Mouse (Mus musculus): ENCODE data around the gene Larp1.
A peak's percentile ranks its signal among the peaks of the same experiment; 100 is the strongest.
"Not testable (repeated sequence)": the region's sequence is repeated elsewhere in the genome, so short reads cannot be mapped to it uniquely, and the experiment has no call there.

Gene Larp1

DNA sequence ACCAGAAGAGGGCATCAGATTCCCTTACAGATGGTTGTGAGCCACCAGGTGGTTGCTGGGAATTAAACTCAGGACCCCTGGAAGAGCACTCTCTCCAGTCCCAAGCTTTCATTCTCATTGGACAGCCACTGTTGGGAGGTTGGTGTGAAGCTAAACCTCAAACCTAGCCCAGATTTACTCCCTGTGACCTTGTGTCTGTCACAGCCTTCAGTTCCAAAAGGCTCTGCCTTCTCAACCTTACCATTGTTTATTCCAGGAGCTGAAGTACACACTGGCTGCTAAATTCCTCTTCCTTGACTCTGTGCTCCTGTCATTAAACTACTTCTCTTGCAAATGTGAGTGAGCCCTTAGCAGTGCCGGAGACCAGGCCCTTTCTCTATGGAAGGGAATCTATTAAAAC lies 20.1 kb downstream of the Larp1 start:
- DNase-seq (ENCODE audit: low spot score), result no peak

DNA sequence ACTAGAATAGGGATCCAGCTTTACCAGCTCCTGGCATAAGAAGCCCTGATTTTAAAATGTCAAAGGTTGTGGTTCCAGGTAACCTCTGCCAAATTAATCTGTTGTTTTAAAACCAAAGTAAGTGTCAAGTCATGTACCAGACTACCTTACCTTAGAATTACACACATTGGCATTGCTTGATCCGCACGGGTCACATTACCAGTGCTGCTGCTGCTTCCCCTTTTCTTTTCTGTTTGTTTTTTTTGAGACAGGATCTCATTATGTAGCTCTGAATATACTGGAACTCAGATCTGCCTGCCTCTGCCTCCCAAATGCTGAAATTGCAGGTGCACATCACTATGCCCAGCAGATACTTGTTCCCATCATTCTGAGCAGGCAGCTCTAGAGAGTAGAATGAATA lies 21.0 kb downstream of the Larp1 start:
- DNase-seq (ENCODE audit: low spot score), result no peak

DNA sequence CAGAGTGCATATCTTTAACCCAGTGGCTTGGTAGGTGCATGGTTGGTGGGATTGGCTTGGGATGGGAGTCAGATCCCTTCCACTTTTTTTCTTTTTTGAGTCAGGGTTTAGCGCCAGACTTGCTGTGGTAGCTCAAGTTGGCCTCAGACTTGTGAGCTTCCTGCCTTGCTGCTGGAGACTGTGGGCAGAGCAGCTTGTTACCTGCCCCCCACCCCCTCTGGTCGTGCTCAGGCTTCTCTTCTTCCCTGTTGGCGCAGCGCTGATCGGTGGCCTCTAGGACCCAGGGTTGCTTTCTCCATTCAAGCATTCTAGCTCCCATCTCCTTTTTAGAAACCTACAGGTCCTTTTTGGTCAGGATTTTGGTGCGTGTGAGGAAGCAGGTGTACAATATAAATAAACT lies 22.3 kb downstream of the Larp1 start:
- no peak for DNase-seq (ENCODE audit: low spot score)

DNA sequence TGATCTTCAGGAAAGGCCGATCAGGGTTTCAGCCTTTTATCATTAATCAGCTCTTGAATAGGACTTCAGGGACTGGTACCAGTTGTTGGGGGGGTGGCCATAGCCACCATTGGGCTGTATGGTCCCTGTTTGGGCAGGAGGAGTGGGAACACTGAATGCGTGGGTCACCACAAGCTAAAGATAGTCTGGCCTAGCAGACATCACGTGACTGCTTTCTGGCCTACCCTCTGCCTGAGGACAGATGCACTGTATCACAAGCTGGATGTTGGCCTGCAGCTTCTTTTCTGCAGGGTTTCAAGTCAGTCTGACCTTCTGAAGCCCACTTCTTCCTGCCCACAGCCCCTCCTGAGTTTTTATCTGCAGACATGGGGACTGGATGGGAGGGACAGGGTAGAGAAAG lies 24.8 kb downstream of the Larp1 start:
- no peak for DNase-seq (ENCODE audit: low spot score)

DNA sequence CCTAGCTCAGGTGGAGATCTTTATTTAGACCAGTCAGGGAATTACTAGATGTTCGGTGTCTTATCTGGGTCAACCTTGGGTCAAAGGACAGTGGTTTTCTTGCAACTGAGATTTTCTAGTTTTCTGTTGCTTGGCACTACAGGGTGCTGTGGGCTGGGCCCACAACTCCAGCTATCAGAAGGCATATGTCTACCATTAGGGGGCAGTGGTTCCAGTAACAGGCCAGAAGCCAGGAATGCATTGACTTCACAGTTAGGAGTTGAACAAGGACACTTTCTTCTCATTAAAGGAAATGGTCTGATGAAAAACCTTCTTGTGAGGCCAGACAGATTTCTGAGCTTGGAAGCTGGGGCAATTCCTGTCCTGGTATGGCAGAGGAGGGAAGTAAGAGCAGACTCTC lies 30.2 kb downstream of the Larp1 start:
- DNase-seq (ENCODE audit: low spot score), result no peak

DNA sequence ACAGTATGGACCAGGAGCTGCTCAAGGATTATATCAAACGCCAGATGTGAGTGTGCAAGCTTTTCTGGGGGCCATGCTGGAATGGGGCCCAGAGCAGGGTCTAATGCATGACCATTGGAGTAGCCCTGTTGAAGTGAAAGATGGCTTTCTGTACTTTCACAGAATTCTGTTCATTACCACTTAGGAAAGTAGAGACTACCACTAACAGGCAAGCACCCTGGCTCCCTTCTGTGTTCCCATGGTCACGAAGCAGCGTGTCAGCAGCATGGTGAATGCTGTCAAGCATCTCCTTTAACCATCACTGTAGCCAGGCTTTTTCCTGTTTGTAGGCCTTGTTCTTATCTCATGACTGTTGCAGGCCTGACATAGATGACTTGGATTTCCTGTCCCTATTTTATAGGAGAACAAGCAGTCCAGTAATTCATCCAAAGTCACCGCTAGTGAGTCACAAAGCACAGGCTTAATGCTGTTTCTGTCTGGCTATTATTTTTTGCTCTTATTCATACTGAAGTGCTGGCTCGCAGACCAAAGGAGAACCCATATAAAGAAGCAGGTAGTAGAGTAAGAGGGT lies 34.1 kb downstream of the Larp1 start:
- DNase-seq (ENCODE audit: low spot score), result no peak

DNA sequence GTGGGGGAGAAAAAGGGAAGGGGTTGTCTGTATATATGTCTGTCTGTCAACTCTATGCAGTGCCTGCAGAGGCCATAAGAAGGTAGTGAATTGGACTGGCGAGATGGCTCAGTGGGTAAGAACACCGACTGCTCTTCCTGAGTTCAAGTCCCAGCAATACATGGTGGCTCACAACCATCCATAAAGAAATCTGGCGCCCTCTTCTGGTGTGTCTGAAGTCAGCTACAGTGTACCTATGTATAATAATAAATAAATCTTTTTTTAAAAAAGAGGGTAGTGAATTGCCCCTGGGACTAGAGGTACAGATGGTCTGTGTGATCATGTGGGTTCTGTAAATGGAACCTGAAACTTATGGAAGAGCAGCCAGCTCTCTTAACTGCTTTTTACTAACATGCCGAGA lies 37.6 kb downstream of the Larp1 start:
- DNase-seq (ENCODE audit: low spot score), result no peak

DNA sequence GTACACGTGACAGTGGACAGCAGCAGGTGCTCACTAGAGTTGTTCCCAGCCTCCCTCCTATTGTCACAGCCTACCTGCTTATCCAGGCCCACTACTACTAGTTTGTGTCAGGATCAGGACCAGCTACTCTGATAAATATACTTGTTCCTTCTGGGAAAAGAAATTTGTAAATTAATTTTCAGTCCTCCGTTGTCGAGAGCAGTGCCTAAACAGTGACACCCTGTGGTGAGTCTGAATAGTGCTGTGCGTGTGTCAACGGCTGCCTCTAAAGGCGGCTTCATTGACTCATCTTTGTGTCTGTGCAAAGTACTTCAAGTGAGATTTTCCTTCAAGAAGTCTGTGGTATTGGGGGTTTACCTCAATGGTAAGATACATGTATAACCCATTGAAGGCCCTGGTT lies 48.6 kb downstream of the Larp1 start:
- peak; percentile 60 for DNase-seq (ENCODE audit: low spot score)

DNA sequence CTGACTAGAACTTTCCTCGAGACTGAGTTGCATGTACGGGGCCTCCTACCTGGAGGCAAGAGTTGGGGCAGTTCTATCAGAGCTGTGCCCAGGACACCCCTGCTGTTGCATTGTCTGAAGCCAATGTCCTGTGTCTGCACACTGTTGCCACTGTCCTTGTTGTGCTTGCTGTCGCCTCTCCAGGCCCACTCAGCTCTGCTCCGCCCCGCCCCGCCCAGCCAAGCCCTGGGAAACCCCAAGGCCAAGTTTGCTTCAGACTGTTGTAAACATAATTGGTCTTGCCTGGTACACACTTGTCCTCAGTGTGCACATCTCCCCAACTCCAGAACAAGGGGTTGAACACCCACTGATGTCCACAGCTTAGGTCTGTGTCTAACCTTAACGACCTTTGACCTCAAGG lies 50.9 kb downstream of the Larp1 start:
- not testable (repeated sequence) for DNase-seq (ENCODE audit: low spot score)

DNA sequence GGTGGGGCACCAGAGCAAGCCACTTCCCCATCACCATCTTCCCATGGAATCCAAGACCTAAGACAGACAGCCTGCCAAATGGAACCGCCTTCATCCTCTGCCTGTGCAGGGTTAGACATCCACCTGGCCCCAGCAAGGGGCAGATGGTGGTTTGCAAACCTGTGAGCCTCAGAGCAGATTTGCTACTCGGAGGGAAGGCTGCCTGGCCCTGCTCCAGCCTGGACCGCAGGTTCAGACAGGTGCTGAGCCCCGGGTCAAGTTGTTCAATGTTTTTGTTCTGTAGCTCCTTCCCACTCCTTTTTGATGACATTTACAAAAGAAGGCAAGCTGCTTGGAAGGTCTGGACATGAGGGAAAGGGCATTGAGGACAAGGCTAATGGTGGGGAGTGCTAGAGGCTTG lies 52.4 kb downstream of the Larp1 start:
- not testable (repeated sequence) for DNase-seq (ENCODE audit: low spot score)

DNA sequence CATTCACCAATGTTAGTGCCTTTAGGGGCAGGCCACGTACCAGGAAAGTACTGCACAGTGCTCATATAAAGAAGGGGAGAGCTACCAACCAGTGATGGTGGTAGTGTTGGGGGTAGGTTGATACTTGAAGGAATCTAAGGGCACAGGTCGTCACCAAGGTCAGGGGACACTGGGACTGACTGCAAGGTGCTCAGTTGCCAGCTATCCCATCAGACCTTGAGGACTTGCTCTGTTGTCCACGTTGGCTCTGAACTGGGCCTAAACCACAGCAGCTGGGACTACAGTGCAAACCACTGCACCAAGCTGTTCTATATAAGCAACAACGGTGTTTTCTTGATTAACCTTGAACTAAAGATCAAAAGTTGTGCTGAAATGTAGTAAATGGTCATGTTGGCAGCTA lies 53.7 kb downstream of the Larp1 start:
- DNase-seq (ENCODE audit: low spot score), result no peak

DNA sequence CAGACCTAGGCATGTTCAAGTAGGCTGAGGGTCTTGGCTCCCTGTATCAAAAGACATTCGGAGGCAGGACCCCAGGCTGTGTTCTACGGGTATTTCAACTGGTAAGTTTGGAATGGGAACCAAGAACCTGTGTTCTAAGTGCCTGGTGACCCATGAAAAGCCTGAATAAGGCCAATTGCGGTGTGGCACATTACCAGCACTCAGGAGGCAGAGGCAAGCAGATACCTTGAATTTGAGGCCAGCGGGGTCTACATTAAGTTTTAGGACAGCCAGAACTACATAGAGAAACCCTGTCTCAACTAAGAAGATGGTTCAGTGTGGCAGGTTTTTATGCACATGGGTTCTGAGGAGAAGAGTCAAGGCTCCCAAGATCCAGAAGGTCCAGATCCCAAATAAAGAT lies 56.2 kb downstream of the Larp1 start:
- no peak for DNase-seq (ENCODE audit: low spot score)

DNA sequence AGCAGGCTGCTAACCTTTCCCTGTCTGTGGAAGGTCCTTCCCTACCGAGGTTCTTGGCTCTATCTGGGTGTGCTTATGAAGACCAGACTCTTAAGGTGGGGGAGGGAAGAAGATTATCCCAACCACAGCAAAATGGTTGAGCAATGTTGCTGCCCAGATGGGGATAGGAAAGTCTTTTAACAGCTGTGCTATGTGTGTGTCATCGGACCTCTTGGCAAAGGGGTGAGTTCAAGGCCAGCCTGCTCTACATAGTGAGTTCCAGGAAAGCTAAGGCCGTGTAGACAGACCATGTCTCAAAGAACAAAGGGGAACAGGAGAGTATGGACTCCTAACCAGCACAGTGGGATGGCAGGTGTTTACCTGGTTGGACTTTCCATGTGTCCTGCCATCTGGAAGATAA lies 64.1 kb downstream of the Larp1 start:
- DNase-seq (ENCODE audit: low spot score), result no peak

DNA sequence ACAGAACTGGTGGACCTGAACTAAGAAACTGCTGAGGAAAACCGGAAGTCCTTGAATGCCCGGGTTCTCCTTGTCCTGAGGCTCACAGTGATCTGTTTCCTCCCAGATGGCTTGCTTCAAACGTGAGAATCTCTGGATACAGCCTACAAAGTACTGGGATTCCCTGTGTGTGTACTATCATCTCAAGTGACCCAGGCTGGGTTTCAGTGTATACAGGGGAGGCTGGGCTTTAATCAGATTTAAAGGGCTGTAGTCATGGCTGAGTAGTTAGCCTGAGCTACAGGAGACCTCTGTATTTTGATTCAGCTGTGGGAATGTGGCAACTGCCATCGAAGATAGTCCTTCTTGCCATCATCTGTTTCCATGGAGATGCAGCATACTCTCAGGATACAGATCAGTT lies 68.4 kb downstream of the Larp1 start:
- DNase-seq (ENCODE audit: low spot score), result no peak

DNA sequence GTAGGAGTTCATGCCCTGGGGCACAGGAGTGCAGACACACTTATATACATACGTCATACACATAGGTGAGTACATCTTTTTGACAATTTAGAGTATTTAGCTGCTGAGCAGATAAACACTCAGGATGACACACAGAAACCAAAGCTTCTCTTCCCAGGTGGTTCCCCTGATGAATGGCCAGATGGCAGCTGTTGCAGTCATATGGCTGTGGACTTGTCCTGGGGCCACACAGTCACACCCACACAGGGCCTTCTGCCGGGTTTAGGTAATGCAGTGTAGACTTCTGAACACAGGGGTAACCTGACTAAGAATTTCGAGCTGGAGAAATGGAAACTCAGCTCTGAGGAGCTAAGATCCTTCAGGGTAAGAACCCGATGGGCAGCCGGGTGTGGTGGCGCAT lies 72.9 kb downstream of the Larp1 start:
- DNase-seq (ENCODE audit: low spot score), result no peak

DNA sequence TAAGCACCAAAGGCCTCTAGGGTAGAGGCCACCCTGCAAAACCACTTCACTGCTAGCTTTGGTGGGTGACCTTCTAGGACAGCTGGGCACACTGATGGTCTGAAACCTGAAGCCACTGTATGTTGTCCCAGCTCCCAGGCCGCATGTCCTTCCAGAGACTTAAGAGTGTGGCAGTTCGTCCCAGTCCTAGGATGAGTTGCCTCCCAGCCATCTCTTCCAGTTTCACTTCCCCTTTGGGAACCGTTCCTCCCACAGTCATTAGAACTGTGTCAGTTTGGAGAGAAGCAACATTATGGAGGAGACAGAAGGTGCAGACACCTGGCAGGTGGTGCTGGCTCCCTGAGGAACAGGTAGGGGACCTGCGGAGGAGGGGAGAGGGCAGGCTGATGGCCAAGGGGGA lies 83.7 kb downstream of the Larp1 start:
- DNase-seq (ENCODE audit: low spot score), result no peak

DNA sequence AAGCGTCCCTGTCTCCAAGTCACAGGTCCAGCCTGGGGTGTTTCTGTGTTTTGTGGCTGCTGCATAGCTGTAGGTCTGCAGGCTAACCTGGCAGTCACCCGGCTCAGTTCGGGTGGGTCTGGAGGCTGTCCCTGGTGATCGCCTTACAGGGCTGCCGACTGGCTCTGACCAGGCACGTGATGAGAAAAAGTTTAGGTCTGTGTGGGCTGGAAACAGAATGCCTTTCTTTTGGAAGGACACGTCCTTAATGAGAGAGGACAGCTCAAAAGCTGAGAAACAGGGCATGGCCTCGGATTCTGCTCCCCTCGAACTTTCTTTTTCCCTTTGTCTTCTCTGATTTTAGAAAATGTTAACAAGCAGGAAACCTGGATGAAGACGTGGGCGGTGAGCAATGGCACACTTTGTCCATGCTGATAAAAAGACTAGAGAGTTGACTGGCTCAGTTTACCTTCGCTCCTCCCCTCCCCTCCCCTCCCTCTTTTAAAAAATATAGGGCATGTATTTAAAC lies 84.2 kb downstream of the Larp1 start, which contains the start of gene Gm12248:
Gene Gm12248 (minus strand): TSS at position 114 of the 508 bp plus-strand sequence.
- peak; percentile 42 for DNase-seq (ENCODE audit: low spot score)

DNA sequence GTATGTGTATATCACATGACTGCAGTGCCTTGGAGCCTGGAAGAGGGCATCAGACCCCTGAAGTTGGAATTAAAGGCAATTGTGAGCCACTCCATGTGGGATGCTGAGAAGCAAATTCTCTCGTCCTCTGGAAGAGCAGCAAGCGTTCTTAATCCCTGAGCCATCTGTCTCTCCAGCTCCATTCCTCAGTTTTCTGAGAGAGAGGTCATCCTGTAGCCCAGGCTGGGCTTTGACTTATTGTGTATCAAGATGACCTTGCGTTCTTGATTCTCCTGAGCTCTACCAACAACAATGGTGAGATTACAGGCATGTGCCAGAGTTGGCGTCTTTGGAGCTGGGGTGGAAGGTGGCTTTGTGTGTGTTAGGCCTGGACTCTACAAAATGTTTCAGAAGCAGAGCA lies 85.9 kb downstream of the Larp1 start:
- DNase-seq (ENCODE audit: low spot score), result no peak

DNA sequence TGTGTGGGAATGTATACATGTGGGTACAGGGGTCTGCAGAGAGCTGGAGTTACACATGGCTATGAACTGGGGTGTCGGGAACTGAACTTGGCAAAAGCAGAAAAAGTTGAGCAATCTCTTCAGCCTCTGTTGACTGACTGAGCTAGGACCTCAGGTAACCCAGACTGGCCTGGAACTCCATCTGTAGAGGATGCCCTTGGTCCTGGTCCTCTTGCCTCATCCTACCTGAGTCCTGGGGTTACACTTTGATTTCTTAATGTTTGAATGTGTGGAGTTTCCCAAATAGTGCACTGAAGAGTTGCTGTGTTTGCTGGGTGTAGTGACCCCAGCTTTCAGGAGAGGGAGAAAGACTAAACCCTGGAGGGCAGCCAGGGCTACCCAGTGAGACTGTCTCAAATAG lies 86.7 kb downstream of the Larp1 start:
- DNase-seq (ENCODE audit: low spot score), result no peak

DNA sequence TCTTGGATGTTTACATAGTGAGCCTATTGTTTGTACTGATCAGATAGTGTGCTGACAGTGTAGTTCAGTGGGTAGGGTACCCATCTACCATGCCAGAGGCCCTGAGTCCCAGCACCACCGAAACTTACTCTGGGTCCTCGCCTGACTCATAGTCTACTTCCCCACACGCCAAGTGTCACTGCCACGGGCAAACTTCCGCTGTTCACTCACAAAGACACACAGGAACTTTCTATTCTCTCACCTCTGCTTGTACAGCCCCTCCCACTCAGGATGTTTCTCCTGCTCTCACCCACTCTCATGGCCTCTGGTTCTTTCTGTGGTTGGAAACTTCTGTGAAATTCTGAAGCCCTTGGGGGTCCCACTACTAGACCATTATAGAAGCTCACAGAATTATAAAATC lies 87.3 kb downstream of the Larp1 start:
- no peak for DNase-seq (ENCODE audit: low spot score)

DNA sequence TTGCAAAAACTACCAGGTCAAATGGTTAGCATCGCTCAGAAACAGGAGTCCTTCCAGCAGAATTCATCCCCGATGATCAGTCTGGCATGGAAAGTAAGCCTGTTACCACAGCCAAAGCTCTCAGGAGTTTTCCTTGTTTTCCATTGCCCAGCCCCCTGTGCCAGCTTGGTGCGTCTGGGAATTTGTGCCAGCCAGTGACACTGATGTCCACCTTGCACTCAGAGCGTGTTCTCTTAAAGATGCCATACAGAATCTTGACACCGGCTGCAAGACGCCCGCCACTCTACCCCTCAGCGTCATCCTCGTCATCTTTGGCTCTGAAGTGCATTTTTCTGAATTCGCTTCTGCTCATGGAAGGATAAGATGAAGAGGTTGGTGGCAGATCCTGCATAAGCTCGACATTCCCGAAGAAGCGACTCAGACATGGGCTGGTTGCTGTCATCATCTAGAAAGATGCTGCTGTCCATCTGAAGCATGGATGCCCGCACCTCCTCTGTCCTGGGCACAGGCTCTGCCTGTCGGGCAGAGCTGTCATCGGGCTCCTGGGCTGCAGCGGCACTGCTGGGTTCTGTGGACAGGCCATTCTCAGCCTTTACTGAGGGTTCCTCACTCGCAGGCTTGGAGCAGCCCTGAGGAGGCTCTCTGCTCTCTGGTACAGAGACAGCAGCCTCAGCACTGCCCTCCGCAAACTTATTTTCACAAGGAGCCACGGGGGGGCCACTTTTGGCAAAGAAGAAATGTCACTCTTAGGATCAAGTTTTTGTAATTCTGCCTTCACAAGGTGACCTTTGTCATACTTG lies 88.2 kb downstream of the Larp1 start:
- no peak for DNase-seq (ENCODE audit: low spot score)

DNA sequence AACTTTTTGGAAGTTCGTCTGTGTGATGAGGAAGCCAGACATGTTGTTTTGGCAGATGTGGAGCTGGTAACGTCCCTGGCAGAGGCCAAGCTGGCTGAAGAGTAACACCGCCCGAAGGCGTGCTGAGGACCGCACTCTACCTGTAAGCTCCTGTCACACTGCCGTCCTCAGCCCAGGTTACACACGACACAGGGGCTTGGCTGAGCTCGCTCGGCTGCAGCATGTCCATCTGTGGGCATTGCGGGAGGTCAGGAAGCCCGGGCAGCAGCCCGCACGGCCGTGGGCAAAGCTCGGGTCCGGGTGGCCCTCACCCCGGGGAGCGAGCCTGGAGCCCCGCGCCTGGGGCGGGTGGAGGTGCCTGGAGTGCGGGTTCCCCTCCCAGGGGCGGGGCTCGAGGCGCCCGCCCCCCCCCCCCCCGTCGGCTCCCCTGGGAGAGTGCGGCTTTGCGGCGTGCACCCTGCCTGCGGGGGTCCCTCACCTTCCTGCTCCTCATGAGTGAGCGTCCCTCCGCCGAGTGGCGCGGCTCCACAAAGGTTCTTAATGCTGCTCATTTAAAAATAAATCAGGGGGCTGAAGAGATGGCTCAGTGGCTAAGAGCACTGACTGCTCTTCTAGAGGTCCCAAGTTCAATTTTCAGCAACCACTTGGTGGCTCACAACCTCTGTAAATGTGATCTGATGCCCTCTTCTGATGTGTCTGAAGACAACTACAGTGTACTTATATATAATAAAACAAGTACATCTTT lies 88.9 kb downstream of the Larp1 start:
- DNase-seq (ENCODE audit: low spot score), result peak; percentile 22

DNA sequence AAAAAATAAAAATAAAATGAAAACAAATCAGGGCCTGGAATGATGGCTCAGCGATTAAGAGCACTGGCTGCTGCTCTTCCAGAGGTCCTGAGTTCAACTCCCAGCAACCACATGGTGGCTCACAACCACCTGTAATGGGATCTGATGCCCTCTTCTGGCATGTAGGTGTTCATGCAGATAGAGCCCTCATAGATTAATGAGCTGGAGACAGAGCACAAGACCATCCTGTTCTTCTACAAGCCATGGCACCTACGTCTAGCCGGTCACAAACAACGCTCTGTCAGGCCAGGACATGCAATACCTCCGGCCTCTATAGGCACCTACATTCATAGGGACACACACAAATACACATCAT lies 89.5 kb downstream of the Larp1 start:
- not testable (repeated sequence) for DNase-seq (ENCODE audit: low spot score)

Measured in urinary bladder, postnatal 14 days (tissue).